8 mouse cellular contexts compared by ENCODE assay signal in genomic region chr8:123040110-123040650, GRCm38 (mm10). TPM values are rescaled to one million over a fixed set of nuclear protein-coding genes. Genes with fewer than 3 reads are reported as not detected.
DNase-seq lines count a peak whose midpoint lies in the region; ATAC-seq lines count a peak whose summit lies in the region.

No protein-coding gene starts in this region.

- peaks cover 67% of the 10 kb centered on the region for H3K4me1 ChIP-seq in megakaryocyte, embryonic 14.5 days
- peaks cover 19% of the 10 kb centered on the region for H3K4me1 ChIP-seq in forebrain, embryonic 11.5 days (replicated peaks; ENCODE audit: control insufficient read depth, insufficient read depth, low read length)

- no peaks in the 10 kb centered on the region for H3K27me3 ChIP-seq in megakaryocyte, embryonic 14.5 days (replicated peaks)
- H3K27me3 ChIP-seq in forebrain, embryonic 11.5 days (ENCODE audit: control insufficient read depth, insufficient read depth, low read length) = no peaks in the 10 kb centered on the region

- H3K9ac ChIP-seq in forebrain, embryonic 11.5 days (ENCODE audit: low read length) = peak overlapping the region; percentile 99

- H3K36me3 ChIP-seq in megakaryocyte, embryonic 14.5 days (replicated peaks; ENCODE audit: low read length) = peaks cover 14% of the 10 kb centered on the region
- no peaks in the 10 kb centered on the region for H3K36me3 ChIP-seq in forebrain, embryonic 11.5 days (ENCODE audit: control insufficient read depth, insufficient read depth, low read length)

- no peak for ATAC-seq in megakaryocyte, adult 5-6 weeks (ENCODE audit: poor library complexity, severe bottlenecking)
- no peak for ATAC-seq in forebrain, embryonic 11.5 days (replicated peaks; ENCODE audit: low FRiP score)
- no peak for ATAC-seq in CD4-positive, CD25-positive, alpha-beta regulatory T cell, adult 4 months

- H3K4me2 ChIP-seq in forebrain, embryonic 11.5 days (ENCODE audit: low read depth, low read length, severe bottlenecking) = peak overlapping the region; percentile 93

- H3K27ac ChIP-seq in forebrain, embryonic 11.5 days (ENCODE audit: low read depth, low read length) = peak overlapping the region; percentile 88

- 5% methylated on average over 4 of the region's 4 CpGs for WGBS in forebrain, embryonic 11.5 days

- no peaks in the 10 kb centered on the region for H3K9me3 ChIP-seq in megakaryocyte, embryonic 14.5 days
- no peaks in the 10 kb centered on the region for H3K9me3 ChIP-seq in forebrain, embryonic 11.5 days (ENCODE audit: control insufficient read depth, low read length)

- no peak for DNase-seq in forebrain, embryonic 11.5 days (ENCODE audit: low spot score)
- peak; percentile 33 to 53 for DNase-seq in kidney, postnatal 36 days
- DNase-seq in retina, postnatal 1 day = peak; percentile 50
- DNase-seq in urinary bladder, postnatal 36 days (ENCODE audit: low spot score in 2 of 2) = no peak
- no peak for DNase-seq in left cerebral cortex, adult 9 months (ENCODE audit: low spot score in 2 of 2)

- H3K4me3 ChIP-seq in megakaryocyte, embryonic 14.5 days (replicated peaks) = peak overlapping the region; percentile 96
- peak overlapping the region; percentile 100 for H3K4me3 ChIP-seq in forebrain, embryonic 11.5 days (ENCODE audit: low read depth, low read length)

RNA-seq across cellular contexts. Expression of gene Ankrd11, which starts 1.9 kb away (rescaled TPM):
- 46.9 and 49.4 TPM in 2 replicates for polyA plus RNA-seq in megakaryocyte, embryonic 14.5 days (2012; ENCODE audit: insufficient read depth, low replicate concordance)
- total RNA-seq in megakaryocyte, adult 5-6 weeks (2015) = 86.2 and 87.9 TPM in 2 replicates
- 90.5 and 102 TPM in 2 replicates for total RNA-seq in megakaryocyte, adult 5-6 weeks (2017)
- polyA plus RNA-seq in forebrain, embryonic 11.5 days (2014; fragmentation: Nextera tagmentation; extraction: Ambion mirVana) = 94.4 and 95.0 TPM in 2 replicates
- 10 to 100 TPM; 79.7 to 84.1 TPM for polyA plus RNA-seq in CD4-positive, CD25-positive, alpha-beta regulatory T cell, adult 4 months (2017; shearing (Covaris generic))

RNA-seq across cellular contexts. Expression of gene Spg7, which starts 22.6 kb away (rescaled TPM):
- 9.5 and 14.6 TPM in 2 replicates for polyA plus RNA-seq in megakaryocyte, embryonic 14.5 days (2012; ENCODE audit: insufficient read depth, low replicate concordance)
- 39.2 and 40.0 TPM in 2 replicates for total RNA-seq in megakaryocyte, adult 5-6 weeks (2015)
- total RNA-seq in megakaryocyte, adult 5-6 weeks (2017) = 34.3 and 56.2 TPM in 2 replicates
- polyA plus RNA-seq in forebrain, embryonic 11.5 days (2014; fragmentation: Nextera tagmentation; extraction: Ambion mirVana) = 43.5 and 52.6 TPM in 2 replicates
- polyA plus RNA-seq in CD4-positive, CD25-positive, alpha-beta regulatory T cell, adult 4 months (2017; shearing (Covaris generic)) = 10 to 100 TPM; 24.4 to 29.0 TPM

Comparison
In these comparisons a context has a peak if more than half of its experiments do, and no peak if none do; other contexts are left out.
1. DNase-seq: peak in kidney, postnatal 36 days (2 of 2) and retina, postnatal 1 day (single experiment); none in forebrain, embryonic 11.5 days (single experiment), urinary bladder, postnatal 36 days (0 of 2) and left cerebral cortex, adult 9 months (0 of 2).